Mouse (Mus musculus): Measurements from ENCODE around the gene Serping1.

Gene Serping1

DNA sequence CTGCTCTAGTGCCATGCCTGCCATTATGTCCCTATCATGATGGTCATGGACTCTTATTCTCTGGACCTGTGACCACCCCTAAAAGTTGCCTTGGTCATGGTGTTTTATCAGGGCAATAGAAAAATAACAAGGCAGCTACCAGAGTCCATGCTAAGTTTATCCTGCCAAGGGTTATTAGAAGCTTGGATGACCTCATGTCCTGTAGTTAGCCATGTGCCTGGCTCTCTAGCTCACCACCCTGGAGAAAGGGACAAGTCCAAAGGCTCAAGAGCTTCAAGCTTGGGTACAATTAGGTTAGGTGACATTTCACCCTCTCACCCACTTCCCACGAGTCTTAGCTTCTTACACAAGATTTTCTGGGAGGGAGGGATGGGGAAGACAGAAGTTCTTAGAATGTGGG, 12.4 kb downstream of the Serping1 start:
- Histone ChIP-seq H3K27me3 (ENCODE audit: control insufficient read depth, insufficient read depth, low read length, poor library complexity, severe bottlenecking) (no peaks in the 10 kb centered on the region), H3K36me3 (ENCODE audit: control insufficient read depth, insufficient read depth, low read length, poor library complexity, severe bottlenecking) (no peaks in the 10 kb centered on the region)
- DNase-seq (ENCODE audit: low read depth, low spot score): no peak

DNA sequence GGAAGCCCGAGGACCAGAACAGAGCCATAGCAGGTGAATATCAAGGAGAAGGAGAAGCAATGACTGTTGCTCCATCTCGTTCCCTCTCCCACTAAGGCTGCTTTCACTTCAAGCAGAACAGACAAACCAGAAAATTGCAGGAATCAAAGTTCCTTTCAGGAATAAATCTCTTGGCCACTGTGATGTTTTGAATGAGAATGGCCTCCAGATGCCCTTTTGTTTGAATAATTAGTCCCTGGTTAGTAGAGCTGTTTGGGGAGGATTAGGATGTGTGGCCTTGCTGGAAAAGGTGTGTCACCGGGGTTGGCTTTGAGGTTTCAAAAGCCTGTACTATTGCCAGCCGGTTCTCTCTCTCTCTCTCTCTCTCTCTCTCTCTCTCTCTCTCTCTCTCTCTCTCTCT, 12.9 kb downstream of the Serping1 start:
- no peaks in the 10 kb centered on the region for H3K27me3 ChIP-seq (ENCODE audit: control insufficient read depth, insufficient read depth, low read length, poor library complexity, severe bottlenecking)
- no peaks in the 10 kb centered on the region for H3K36me3 ChIP-seq (ENCODE audit: control insufficient read depth, insufficient read depth, low read length, poor library complexity, severe bottlenecking)
- DNase-seq (ENCODE audit: low read depth, low spot score): no peak

DNA sequence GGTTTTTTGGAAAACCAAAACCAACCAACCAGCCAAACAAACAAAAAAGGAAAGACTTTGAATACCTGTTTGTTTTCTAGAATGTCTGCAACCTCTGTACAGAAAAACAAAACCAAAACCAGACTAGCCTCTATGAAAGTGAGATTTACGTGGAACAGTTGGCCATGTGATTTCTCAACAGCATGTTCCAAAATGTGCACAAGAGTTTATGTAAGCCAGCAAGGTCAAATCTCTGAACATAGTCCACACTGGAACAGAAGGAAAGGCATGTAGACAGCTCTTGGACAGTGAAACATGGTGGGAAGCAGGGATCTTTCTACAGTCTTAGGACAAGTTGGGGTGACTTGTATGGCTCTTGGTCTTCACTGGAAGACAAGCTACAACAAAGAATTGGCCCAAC, 13.4 kb downstream of the Serping1 start:
- Histone ChIP-seq H3K36me3 (ENCODE audit: control insufficient read depth, insufficient read depth, low read length, poor library complexity, severe bottlenecking) (no peaks in the 10 kb centered on the region), H3K27me3 (ENCODE audit: control insufficient read depth, insufficient read depth, low read length, poor library complexity, severe bottlenecking) (no peaks in the 10 kb centered on the region)
- no peak for DNase-seq (ENCODE audit: low read depth, low spot score)

DNA sequence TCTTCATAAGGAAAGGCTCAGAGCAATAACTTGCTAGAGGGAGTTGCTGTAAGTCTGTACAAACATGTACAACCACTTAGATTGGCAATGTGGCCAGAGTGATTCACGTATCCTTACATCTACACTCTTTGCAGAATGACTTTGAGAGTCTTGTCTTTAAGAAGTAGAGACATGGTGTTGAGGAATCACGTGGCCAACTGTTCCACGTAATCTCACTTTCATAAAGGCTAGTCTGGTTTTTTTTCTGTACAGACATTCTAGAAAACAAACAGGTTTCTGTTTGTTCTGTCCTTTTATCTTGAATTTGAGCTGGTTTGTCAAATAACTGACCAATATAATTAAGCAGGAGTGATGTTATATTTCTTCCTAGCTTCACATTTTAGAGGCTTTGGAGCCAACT, 13.9 kb downstream of the Serping1 start:
- H3K36me3 ChIP-seq (ENCODE audit: control insufficient read depth, insufficient read depth, low read length, poor library complexity, severe bottlenecking): no peaks in the 10 kb centered on the region
- DNase-seq (ENCODE audit: low read depth, low spot score): no peak
- no peaks in the 10 kb centered on the region for H3K27me3 ChIP-seq (ENCODE audit: control insufficient read depth, insufficient read depth, low read length, poor library complexity, severe bottlenecking)

DNA sequence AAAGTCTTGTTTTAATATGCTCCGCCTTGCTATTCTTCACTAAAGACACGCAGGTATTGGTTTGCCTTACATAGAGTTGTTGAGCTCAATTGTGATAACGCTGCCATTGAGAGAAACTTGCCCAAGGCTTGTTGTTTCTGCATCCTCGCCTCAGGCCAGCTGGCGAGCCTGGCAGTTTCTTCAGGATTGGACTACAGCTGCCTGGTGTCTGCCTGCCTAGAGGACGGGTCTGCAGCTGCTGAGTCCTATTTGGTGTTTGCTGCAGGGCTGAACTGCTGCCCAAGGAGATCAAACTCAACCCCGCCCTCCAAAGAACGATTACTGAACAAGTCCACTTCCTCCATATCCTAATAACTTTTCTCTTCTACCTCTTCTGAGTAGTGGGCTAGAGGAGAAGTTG, 14.5 kb downstream of the Serping1 start:
- Histone ChIP-seq H3K36me3 (ENCODE audit: control insufficient read depth, insufficient read depth, low read length, poor library complexity, severe bottlenecking) (no peaks in the 10 kb centered on the region), H3K27me3 (ENCODE audit: control insufficient read depth, insufficient read depth, low read length, poor library complexity, severe bottlenecking) (no peaks in the 10 kb centered on the region)
- DNase-seq (ENCODE audit: low read depth, low spot score): no peak

DNA sequence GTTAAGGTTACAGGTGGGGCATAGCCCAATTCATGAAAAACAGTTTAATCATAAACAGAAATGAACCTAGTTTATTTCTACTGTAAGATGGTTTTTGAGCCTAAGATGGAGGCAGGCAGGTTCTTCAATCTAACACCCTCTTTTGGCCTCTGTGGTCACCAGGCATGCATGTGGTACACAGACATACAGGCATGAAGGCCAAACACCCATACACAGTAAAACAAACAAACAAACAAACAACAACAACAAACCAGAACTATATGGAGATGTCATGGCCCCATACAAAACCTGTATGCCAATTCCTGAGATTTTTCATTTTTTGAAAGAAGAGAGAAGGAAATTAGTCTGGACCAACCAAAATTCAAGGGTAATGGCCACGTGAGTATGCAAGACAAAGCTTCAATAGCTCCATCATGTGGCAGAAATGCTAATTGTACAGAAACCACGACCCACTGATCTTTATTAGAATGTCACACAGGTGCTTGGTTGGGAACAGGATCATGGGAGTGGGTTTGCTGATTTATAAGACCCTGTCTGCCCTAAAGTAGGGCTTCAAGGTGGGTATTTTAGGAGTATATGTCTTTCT, 16.6 kb downstream of the Serping1 start:
- DNase-seq (ENCODE audit: low read depth, low spot score): peak; percentile 57
- Histone ChIP-seq H3K36me3 (ENCODE audit: control insufficient read depth, insufficient read depth, low read length, poor library complexity, severe bottlenecking) (no peaks in the 10 kb centered on the region), H3K27me3 (ENCODE audit: control insufficient read depth, insufficient read depth, low read length, poor library complexity, severe bottlenecking) (no peaks in the 10 kb centered on the region)

DNA sequence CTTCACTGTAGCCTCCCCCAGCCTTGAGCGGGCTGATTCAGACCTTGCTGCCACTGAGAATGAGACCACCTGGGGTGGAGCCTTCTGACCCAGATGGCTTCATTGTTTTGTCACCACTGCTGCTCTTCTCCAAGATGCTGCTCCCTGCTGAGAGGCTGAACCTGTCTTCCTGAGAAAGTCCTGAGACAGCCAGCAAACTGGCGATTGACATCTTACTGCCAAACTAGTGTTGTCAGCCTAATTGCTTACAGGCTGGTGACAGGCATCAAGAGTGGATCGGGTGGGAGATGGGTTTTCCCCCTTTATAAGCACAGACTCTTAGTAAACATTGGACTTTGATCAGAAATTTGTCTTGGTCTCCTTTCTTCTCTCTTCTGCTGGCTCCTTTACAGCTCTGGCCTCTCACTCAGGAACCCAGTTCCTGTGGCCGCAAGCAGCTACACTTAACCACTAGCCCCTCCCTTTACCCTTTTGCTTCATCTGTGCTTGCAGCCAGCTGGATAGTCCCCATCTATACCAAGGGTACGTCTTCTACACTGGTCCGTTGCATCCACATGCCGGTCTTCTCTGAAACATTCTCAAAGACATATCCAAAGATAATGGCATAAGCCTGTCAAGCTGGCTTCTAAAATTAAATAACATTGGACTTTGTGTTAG, 18.1 kb downstream of the Serping1 start:
- no peak for DNase-seq (ENCODE audit: low read depth, low spot score)
- Histone ChIP-seq H3K27me3 (ENCODE audit: control insufficient read depth, insufficient read depth, low read length, poor library complexity, severe bottlenecking) (no peaks in the 10 kb centered on the region), H3K36me3 (ENCODE audit: control insufficient read depth, insufficient read depth, low read length, poor library complexity, severe bottlenecking) (no peaks in the 10 kb centered on the region)

DNA sequence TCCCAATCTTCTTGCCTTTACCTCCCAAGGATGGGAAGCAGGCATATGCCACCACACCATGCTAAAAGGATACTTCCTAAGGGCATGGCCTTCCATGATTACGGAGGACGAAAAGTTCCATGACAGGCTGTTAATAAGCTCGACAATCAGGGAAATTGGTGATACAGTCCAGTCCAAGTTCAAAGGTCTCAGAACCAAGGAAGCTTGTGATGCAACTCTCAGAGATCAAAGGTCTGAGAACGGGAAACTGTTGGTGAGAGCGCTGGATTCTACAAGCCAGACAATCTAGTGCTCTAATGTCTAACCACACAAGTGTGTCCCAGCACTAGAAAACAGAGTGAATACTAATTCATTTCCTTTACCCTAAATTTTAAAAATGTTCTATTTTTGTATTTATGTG, 19.0 kb downstream of the Serping1 start:
- DNase-seq (ENCODE audit: low read depth, low spot score): no peak
- Histone ChIP-seq H3K36me3 (ENCODE audit: control insufficient read depth, insufficient read depth, low read length, poor library complexity, severe bottlenecking) (no peaks in the 10 kb centered on the region), H3K27me3 (ENCODE audit: control insufficient read depth, insufficient read depth, low read length, poor library complexity, severe bottlenecking) (no peaks in the 10 kb centered on the region)

DNA sequence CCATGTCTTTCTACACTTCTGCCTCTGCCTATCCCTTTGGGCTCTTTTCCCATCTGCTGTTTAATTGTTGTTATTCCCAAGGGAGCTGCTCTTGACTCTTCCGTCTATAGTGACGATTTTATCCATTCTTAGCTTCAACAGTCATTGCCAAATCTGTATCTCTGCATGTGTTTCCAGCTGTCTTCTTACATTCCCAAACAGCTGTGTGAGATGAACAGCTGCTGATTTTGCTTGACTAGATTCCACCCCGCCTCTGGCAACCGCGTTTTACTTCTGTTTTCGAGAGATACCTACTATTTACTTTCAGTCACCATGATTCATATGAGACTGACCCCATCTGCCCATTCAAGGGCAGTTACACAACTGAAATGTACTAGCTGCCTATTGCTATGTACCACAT, 25.1 kb downstream of the Serping1 start:
- no peak for DNase-seq (ENCODE audit: low read depth, low spot score)
- Histone ChIP-seq H3K27me3 (ENCODE audit: control insufficient read depth, insufficient read depth, low read length, poor library complexity, severe bottlenecking) (no peaks in the 10 kb centered on the region), H3K36me3 (ENCODE audit: control insufficient read depth, insufficient read depth, low read length, poor library complexity, severe bottlenecking) (no peaks in the 10 kb centered on the region)

DNA sequence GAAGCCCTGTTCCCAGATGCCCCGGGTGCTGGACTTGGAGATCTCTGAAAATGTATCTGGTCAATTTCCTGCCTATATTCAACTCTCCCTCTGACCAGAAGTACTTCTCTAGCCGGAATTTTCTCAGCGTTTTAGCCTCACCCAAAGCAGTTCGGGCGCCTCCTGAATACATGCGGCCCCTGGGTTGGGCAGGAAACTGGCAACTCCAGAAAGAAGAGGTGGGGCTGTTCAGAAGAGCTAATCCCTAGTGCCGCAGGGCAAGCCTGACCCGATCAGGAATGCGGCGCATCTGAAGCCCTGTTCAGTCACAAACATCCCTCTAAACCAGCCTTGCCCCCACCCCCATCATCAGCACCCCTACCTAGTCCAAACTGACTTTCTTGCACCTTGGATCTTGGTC, 31.1 kb downstream of the Serping1 start:
- Histone ChIP-seq H3K27me3 (ENCODE audit: control insufficient read depth, insufficient read depth, low read length, poor library complexity, severe bottlenecking) (no peaks in the 10 kb centered on the region), H3K36me3 (ENCODE audit: control insufficient read depth, insufficient read depth, low read length, poor library complexity, severe bottlenecking) (no peaks in the 10 kb centered on the region)
- no peak for DNase-seq (ENCODE audit: low read depth, low spot score)

DNA sequence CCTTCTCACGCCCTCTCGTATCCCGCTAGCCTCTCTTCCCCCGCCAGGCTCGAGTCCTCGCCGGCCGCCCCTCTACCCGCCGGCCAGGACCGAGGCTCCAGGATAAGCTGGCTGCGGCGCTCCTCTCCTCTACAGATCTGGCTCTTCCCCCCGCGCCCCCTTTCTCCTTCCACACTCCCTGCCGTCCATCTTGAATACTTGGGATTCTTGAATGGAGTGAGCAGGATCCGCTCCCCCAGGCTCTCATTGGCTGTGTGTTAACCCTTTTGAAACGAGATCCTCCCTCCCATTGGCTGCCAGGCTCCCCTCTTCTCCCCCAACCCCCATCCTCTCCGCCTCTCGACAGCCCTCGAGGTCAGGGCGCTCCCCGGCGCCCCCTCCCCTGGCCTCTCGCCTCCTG, 31.7 kb downstream of the Serping1 start, which contains the start of gene Gm19426:
Gene Gm19426, minus strand, starts transcription at position 95 of the 400 bp plus-strand sequence.
- no peak for DNase-seq (ENCODE audit: low read depth, low spot score)
- Histone ChIP-seq H3K36me3 (ENCODE audit: control insufficient read depth, insufficient read depth, low read length, poor library complexity, severe bottlenecking) (no peaks in the 10 kb centered on the region), H3K27me3 (ENCODE audit: control insufficient read depth, insufficient read depth, low read length, poor library complexity, severe bottlenecking) (no peaks in the 10 kb centered on the region)

DNA sequence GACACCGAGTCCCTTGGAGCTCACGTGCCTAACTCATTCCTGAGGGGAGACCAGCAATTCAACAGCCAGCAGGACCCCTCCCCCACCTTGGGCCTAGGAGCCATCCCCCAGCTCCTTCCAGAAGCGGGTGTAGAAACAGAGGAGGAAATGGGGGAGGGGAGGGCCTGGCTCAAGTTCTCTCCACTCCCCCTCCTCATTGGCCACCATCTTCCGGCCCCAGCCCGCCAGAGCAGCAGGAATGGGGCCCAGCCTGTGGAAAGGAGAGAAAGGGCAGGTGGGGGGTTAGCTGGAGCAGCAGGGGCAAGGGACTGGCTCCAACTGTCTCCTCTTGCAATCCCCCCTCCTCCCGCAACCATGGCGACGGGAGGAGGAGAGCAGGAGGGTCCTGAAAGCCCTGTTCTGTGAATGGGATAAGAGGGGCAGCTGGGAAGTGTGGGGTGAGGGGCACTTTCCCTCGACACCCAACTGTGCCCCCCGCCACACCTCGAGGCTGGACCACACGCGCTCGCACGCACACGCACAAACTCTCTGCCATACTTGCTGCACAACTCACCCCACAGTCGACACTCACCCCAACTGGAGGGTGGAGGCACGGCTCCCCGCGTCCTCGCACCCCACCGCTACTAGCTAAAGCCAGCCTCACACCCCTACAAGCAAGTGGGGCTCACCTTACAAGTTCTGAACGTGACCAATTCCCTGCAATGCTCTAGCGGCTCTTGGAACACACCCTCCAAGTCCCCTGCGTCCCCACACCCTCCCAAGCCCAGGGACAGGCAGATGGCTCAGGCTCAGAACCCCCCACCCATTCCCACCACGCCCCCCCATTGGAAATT, 32.6 kb downstream of the Serping1 start:
- H3K36me3 ChIP-seq (ENCODE audit: control insufficient read depth, insufficient read depth, low read length, poor library complexity, severe bottlenecking): no peaks in the 10 kb centered on the region
- DNase-seq (ENCODE audit: low read depth, low spot score): no peak
- H3K27me3 ChIP-seq (ENCODE audit: control insufficient read depth, insufficient read depth, low read length, poor library complexity, severe bottlenecking): no peaks in the 10 kb centered on the region

DNA sequence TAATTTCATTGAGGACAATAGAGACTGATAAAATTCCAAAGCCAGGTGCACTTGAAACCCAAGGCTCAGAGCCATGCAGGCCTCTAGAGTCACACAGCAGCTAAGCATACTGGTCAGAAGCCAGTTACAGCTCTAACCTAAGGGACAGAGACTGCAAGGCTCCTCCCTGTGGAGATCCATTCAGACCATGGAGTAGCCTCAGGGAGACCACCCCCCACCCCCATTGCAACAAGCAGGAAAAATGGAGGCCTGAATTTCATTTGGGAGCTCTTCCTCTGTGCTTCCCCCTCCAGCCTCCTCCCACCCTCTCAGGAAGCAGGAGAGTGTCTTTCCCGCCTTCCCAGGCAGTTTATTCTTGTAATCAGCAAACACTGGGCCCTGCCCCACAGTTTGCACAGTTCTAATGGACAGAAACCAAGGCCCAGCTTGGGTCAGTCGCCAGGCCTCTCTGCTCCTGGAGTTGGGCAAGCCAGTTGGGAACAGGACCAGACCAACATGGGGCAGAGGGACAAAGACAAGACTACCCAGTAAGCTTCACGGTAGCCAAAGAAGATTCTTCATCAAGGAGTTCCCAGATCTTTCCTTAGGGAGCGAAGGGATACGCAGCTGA, 33.3 kb downstream of the Serping1 start:
- no peaks in the 10 kb centered on the region for H3K36me3 ChIP-seq (ENCODE audit: control insufficient read depth, insufficient read depth, low read length, poor library complexity, severe bottlenecking)
- no peaks in the 10 kb centered on the region for H3K27me3 ChIP-seq (ENCODE audit: control insufficient read depth, insufficient read depth, low read length, poor library complexity, severe bottlenecking)
- DNase-seq (ENCODE audit: low read depth, low spot score): no peak

DNA sequence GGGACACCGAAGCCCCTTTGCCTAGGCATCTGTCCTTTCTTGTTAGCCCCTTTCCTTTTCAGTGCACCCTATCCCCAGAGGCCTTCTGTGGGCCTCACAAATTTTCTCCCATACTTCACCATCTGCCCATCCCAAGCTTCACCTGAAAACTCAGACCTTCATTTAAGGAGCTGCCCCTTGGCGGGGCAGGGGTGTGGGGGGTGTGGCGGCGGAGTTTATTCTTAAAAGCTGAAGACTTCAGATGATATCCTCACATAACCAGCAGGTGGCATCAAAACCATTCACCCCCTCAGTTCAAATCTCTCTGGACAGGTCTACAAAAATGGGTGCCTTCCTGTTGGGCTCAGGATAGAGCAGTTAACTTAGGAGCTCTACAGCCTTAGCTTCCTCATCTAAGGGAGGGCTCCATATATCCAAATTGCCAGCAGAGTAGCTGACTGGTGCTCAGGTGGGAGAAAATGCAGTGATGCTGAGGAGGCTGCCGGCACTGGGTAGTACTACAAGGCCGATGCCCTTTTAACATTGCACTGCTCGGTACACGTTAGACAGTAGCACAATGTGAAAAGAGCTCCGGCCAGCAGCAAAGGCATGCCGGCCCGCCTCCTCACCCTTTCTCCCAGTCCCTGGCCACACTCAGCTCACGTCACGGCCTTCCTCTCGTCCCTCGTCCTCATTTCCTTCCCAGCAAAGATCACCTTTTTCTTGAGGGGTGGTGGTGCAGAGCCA, 34.5 kb downstream of the Serping1 start:
- peak; percentile 39 for DNase-seq (ENCODE audit: low read depth, low spot score)
- no peaks in the 10 kb centered on the region for H3K27me3 ChIP-seq (ENCODE audit: control insufficient read depth, insufficient read depth, low read length, poor library complexity, severe bottlenecking)
- H3K36me3 ChIP-seq (ENCODE audit: control insufficient read depth, insufficient read depth, low read length, poor library complexity, severe bottlenecking): no peaks in the 10 kb centered on the region

Measured in splenic B cell, adult 2 months (primary cell).